Mouse (Mus musculus) MEL (cell line): ENCODE measurements at regions not wholly inside any gene's neighbourhood (a gene's known extent, or its start where the extent isn't known, plus 50 kb on each side); places are given as distances from the start of the nearest gene placed in this dataset.

Experiments
- DNase-seq: peaks from one replicate; pipeline ENCODE4 v3.0.0; 2011; ENCODE audit warnings: low read depth, low spot score
- H3K27ac ChIP-seq: 2 replicates; pipeline ENCODE4 v1.5.1; 2012; ENCODE audit warnings: low read depth, mild to moderate bottlenecking, control low read depth, low read length, moderate library complexity; ENCODE audit not compliant: control insufficient read depth
- H3K27me3 ChIP-seq, 2 experiments: fragments of 150-350 bp in 1 of 2; sonication (generic) in 1 of 2; 2 replicates each; pipeline ENCODE4 v1.6.1; 2012; ENCODE audit warnings: low read length in 2 of 2, mild to moderate bottlenecking in 2 of 2, improper control_type of control experiment in 1 of 2, moderate library complexity in 1 of 2; ENCODE audit not compliant: insufficient read depth in 2 of 2, control insufficient read depth in 1 of 2
- H3K36me3 ChIP-seq, 2 experiments: 2 replicates each; pipeline ENCODE4 v1.6.1; 2012 to 2014; ENCODE audit warnings: low read length in 2 of 2, improper control_type of control experiment in 1 of 2, inconsistent platforms in 1 of 2, mild to moderate bottlenecking in 1 of 2; ENCODE audit not compliant: insufficient read depth in 2 of 2, control insufficient read depth in 1 of 2
- H3K4me1 ChIP-seq, 2 experiments: fragments of 150-350 bp in 1 of 2; sonication (generic) in 1 of 2; 2 replicates each; pipeline ENCODE4 v1.6.1; 2012; ENCODE audit warnings: low read length in 2 of 2, improper control_type of control experiment in 1 of 2, mild to moderate bottlenecking in 1 of 2; ENCODE audit not compliant: insufficient read depth in 2 of 2, control insufficient read depth in 1 of 2
- H3K4me3 ChIP-seq, 2 experiments: fragments of 150-350 bp in 1 of 2; sonication (generic) in 1 of 2; 2 replicates each; pipeline ENCODE4 v1.5.1; 2012; ENCODE audit warnings: low read depth in 2 of 2, low read length in 2 of 2, mild to moderate bottlenecking in 2 of 2, moderate library complexity in 2 of 2, control low read depth in 1 of 2, improper control_type of control experiment in 1 of 2; ENCODE audit not compliant: control insufficient read depth in 1 of 2, insufficient read depth in 1 of 2
- H3K79me2 ChIP-seq: 2 replicates; pipeline ENCODE4 v1.6.1; 2012; ENCODE audit warnings: mild to moderate bottlenecking, low read length, moderate library complexity; ENCODE audit not compliant: control insufficient read depth, poor library complexity, insufficient read depth
- H3K9ac ChIP-seq: 2 replicates; pipeline ENCODE4 v1.6.1; 2012; ENCODE audit warnings: low read depth, mild to moderate bottlenecking, control low read depth, low read length, moderate library complexity; ENCODE audit not compliant: control insufficient read depth, poor library complexity, severe bottlenecking
- H3K9me3 ChIP-seq: fragments of 150-350 bp; sonication (generic); replicated peaks from 2 replicates; pipeline ENCODE4 v1.6.1; 2012; ENCODE audit warnings: mild to moderate bottlenecking, low read length, improper control_type of control experiment, moderate library complexity; ENCODE audit not compliant: insufficient read depth
- CHD1 ChIP-seq: IDR thresholded peaks from 2 replicates; pipeline ENCODE4 v1.6.1; 2012; ENCODE audit warnings: low read depth, mild to moderate bottlenecking, inconsistent platforms, low read length, improper control_type of control experiment
- CHD2 ChIP-seq: IDR thresholded peaks from 2 replicates; pipeline ENCODE4 v1.6.1; 2011; ENCODE audit warnings: low read length, improper control_type of control experiment
- EP300 ChIP-seq, 2 experiments: IDR thresholded peaks; 2 replicates each; pipeline ENCODE4 v1.6.1; 2011; ENCODE audit warnings: improper control_type of control experiment in 2 of 2, low read length in 2 of 2, low read depth in 1 of 2, mild to moderate bottlenecking in 1 of 2
- ETS1 ChIP-seq: IDR thresholded peaks from 2 replicates; pipeline ENCODE4 v1.6.1; 2012; ENCODE audit warnings: low read depth, mild to moderate bottlenecking, inconsistent platforms, low read length, improper control_type of control experiment, moderate library complexity
- GABPA ChIP-seq: IDR thresholded peaks from 2 replicates; pipeline ENCODE4 v1.6.1; 2012; ENCODE audit warnings: low read depth, mild to moderate bottlenecking, inconsistent platforms, low read length, improper control_type of control experiment, moderate library complexity
- MXI1 ChIP-seq: IDR thresholded peaks from 2 replicates; pipeline ENCODE4 v1.6.1; 2011; ENCODE audit warnings: mild to moderate bottlenecking, low read depth, low read length, improper control_type of control experiment
- MYB ChIP-seq: IDR thresholded peaks from 2 replicates; pipeline ENCODE4 v1.6.1; 2011; ENCODE audit warnings: mild to moderate bottlenecking, low read depth, low read length, improper control_type of control experiment
- POLR2A ChIP-seq, 2 experiments: IDR thresholded peaks; 2 replicates each; pipeline ENCODE4 v1.6.1; 2011 to 2012; ENCODE audit warnings: low read length in 2 of 2, mild to moderate bottlenecking in 2 of 2, control low read depth in 1 of 2, improper control_type of control experiment in 1 of 2, low read depth in 1 of 2, moderate library complexity in 1 of 2; ENCODE audit not compliant: control insufficient read depth in 1 of 2, insufficient read depth in 1 of 2, poor library complexity in 1 of 2
- POLR2AphosphoS2 ChIP-seq: IDR thresholded peaks from 2 replicates; pipeline ENCODE4 v1.6.1; 2011; ENCODE audit warnings: low read length, improper control_type of control experiment
- POLR2AphosphoS5 ChIP-seq: IDR thresholded peaks from 2 replicates; pipeline ENCODE4 v1.6.1; 2012; ENCODE audit warnings: low read depth, borderline replicate concordance, mild to moderate bottlenecking, inconsistent platforms, low read length, moderate library complexity, mixed read lengths
- RCOR1 ChIP-seq: IDR thresholded peaks from 2 replicates; pipeline ENCODE4 v1.6.1; 2012; ENCODE audit warnings: low read depth, mild to moderate bottlenecking, inconsistent platforms, low read length, improper control_type of control experiment
- SIN3A ChIP-seq: IDR thresholded peaks from 2 replicates; pipeline ENCODE4 v1.6.1; 2012; ENCODE audit warnings: low read length, improper control_type of control experiment, inconsistent platforms
- SMC3 ChIP-seq: IDR thresholded peaks from 2 replicates; pipeline ENCODE4 v1.6.1; 2011; ENCODE audit warnings: low read depth, low read length, improper control_type of control experiment
- TAL1 ChIP-seq: IDR thresholded peaks from 2 replicates; pipeline ENCODE4 v1.6.1; 2012; ENCODE audit warnings: mild to moderate bottlenecking, inconsistent platforms, low read length, moderate library complexity, mixed read lengths
- TCF12 ChIP-seq: IDR thresholded peaks from 2 replicates; pipeline ENCODE4 v1.6.1; 2014; ENCODE audit warnings: low read depth, mild to moderate bottlenecking, inconsistent platforms, low read length, improper control_type of control experiment, moderate library complexity
- ZMIZ1 ChIP-seq: IDR thresholded peaks from 2 replicates; pipeline ENCODE4 v1.6.1; 2012; ENCODE audit warnings: low read depth, mild to moderate bottlenecking, inconsistent platforms, low read length, improper control_type of control experiment, moderate library complexity
- ZNF384 ChIP-seq: IDR thresholded peaks from 2 replicates; pipeline ENCODE4 v1.6.1; 2012; ENCODE audit warnings: low read depth, mild to moderate bottlenecking, inconsistent platforms, low read length, improper control_type of control experiment

GRCm38 (mm10) chr13:44238308-44238707 is 453.7 kb downstream of the Cd83 start:
- H3K36me3 ChIP-seq, result no peaks in the 10 kb centered on the region
- H3K79me2 ChIP-seq, result no peaks in the 10 kb centered on the region
- DNase-seq, result no peak
- H3K27me3 ChIP-seq, result no peaks in the 10 kb centered on the region
- H3K27ac ChIP-seq, result no peak overlapping the region
- no peak overlapping the region for H3K9ac ChIP-seq
- H3K4me3 ChIP-seq, result no peak overlapping the region
- no peaks in the 10 kb centered on the region for H3K4me1 ChIP-seq
- no peaks in the 10 kb centered on the region for H3K9me3 ChIP-seq
- TF ChIP-seq POLR2A (IDR thresholded peaks at IDR 0.05; ENCODE audit: control insufficient read depth in 1 of 2, insufficient read depth in 1 of 2, low read depth in 1 of 2, low read length in 2 of 2, poor library complexity in 1 of 2) (no peak), POLR2AphosphoS5 (no peak), GABPA (no peak), SIN3A (no peak), TAL1 (no peak), CHD1 (no peak), ZNF384 (no peak), EP300 (IDR thresholded peaks at IDR 0.05; ENCODE audit: low read depth in 1 of 2, low read length in 2 of 2) (no peak), RCOR1 (no peak)

GRCm38 (mm10) chr13:44243211-44243610 is 458.6 kb downstream of the Cd83 start:
- Histone ChIP-seq H3K79me2 (no peaks in the 10 kb centered on the region), H3K27ac (no peak overlapping the region), H3K9ac (no peak overlapping the region), H3K4me1 (no peaks in the 10 kb centered on the region), H3K4me3 (no peak overlapping the region), H3K9me3 (no peaks in the 10 kb centered on the region), H3K36me3 (no peaks in the 10 kb centered on the region), H3K27me3 (no peaks in the 10 kb centered on the region)
- TF ChIP-seq ETS1, result no peak
- no peak for TF ChIP-seq MXI1
- no peak for TF ChIP-seq GABPA
- no peak for TF ChIP-seq CHD2
- TF ChIP-seq TCF12, result no peak
- TF ChIP-seq ZNF384, result no peak
- no peak for TF ChIP-seq POLR2AphosphoS5
- no peak for TF ChIP-seq POLR2A (IDR thresholded peaks at IDR 0.05; ENCODE audit: control insufficient read depth in 1 of 2, insufficient read depth in 1 of 2, low read depth in 1 of 2, low read length in 2 of 2, poor library complexity in 1 of 2)
- TF ChIP-seq SMC3, result no peak
- no peak for TF ChIP-seq ZMIZ1
- no peak for DNase-seq

GRCm38 (mm10) chr13:44246714-44247251 is 462.2 kb downstream of the Cd83 start:
- no peaks in the 10 kb centered on the region for H3K4me1 ChIP-seq
- no peak for DNase-seq
- H3K27me3 ChIP-seq, result no peaks in the 10 kb centered on the region
- H3K27ac ChIP-seq, result no peak overlapping the region
- H3K9me3 ChIP-seq, result no peaks in the 10 kb centered on the region
- H3K4me3 ChIP-seq, result no peak overlapping the region
- no peaks in the 10 kb centered on the region for H3K79me2 ChIP-seq
- no peak overlapping the region for H3K9ac ChIP-seq
- no peaks in the 10 kb centered on the region for H3K36me3 ChIP-seq
- no peak for TF ChIP-seq POLR2AphosphoS2
- TF ChIP-seq SIN3A, result no peak
- TF ChIP-seq MYB, result no peak
